Mouse (Mus musculus): Measurements from ENCODE around the gene Ncln. TPM values are rescaled to one million over a fixed set of nuclear protein-coding genes. Genes with fewer than 3 reads are reported as not detected.

Gene Ncln
- polyA plus RNA-seq, 1 experiment from 2014 or later = 80.9 TPM

DNA sequence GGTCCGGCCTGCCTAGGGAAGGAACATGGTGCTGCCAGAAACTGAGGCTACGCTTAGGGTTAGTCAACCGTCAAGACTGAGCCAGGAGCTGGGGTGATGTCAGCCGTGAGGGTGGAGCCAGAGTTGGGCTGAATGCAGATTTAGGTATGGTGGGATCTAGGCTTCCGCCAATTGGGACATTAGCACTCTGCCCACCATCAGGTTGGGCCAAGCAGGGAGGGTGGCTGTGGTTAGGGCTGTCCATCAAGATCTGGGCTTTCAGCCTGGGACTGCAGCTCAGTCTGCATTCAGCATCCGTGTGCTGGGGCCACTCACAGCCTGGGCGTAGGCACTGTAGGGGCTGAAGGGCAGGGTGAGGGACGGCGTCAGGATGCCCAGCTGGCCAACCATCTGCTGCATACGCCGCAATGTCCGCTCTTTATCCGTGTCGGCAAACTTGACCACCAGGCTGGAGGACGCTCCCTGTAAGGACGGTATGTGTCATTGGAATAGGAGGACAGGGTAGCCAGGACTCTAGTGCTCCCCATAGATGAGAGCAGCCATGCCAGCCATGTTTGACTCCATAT is 28.4 kb downstream of the Ncln start:
- no peak overlapping the region for H3K27ac ChIP-seq (ENCODE audit: low read length)
- 83% methylated on average over 16 of the region's 16 CpGs for WGBS
- H3K27me3 ChIP-seq (replicated peaks; ENCODE audit: control insufficient read depth, insufficient read depth, low read length) = peaks cover 11% of the 10 kb centered on the region
- H3K36me3 ChIP-seq (ENCODE audit: control insufficient read depth, insufficient read depth) = peaks cover 3% of the 10 kb centered on the region; the same call in 1 of the 2 replicates
- H3K4me1 ChIP-seq (replicated peaks; ENCODE audit: control insufficient read depth, insufficient read depth, low read length) = peaks cover 30% of the 10 kb centered on the region
- no peaks in the 10 kb centered on the region for H3K9me3 ChIP-seq (ENCODE audit: control insufficient read depth, low read length)
- ATAC-seq = no peak
- H3K9ac ChIP-seq (replicated peaks; ENCODE audit: low read depth, low read length) = no peak overlapping the region
- H3K4me3 ChIP-seq (replicated peaks; ENCODE audit: low read length) = no peak overlapping the region
- no peak overlapping the region for H3K4me2 ChIP-seq (ENCODE audit: low read length)

DNA sequence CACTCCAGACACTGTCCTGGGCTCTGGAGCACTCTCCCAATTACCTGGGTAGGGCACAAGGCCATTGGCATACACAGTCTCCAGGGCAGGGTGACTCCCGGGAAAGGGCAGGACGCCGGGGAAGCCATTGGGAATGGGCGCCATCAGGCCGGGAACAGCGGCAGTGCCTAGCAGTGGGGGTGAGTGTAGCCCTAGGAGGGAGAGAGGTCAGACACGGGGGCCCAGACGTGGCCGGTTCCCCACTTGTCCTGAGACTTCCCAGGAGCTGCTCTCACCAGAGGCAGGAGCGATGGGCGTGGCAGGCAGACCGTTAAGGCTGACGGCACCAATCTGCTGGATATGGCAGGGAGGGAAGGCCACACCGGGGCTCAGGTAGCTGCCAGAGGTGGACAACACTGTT is 29.3 kb downstream of the Ncln start:
- Histone ChIP-seq H3K4me3 (replicated peaks; ENCODE audit: low read length) (no peak overlapping the region), H3K27ac (ENCODE audit: low read length) (no peak overlapping the region), H3K4me2 (ENCODE audit: low read length) (no peak overlapping the region), H3K9me3 (ENCODE audit: control insufficient read depth, low read length) (no peaks in the 10 kb centered on the region), H3K9ac (replicated peaks; ENCODE audit: low read depth, low read length) (no peak overlapping the region), H3K36me3 (ENCODE audit: control insufficient read depth, insufficient read depth) (peaks cover 6% of the 10 kb centered on the region; the same call in 1 of the 2 replicates), H3K27me3 (replicated peaks; ENCODE audit: control insufficient read depth, insufficient read depth, low read length) (peaks cover 20% of the 10 kb centered on the region), H3K4me1 (replicated peaks; ENCODE audit: control insufficient read depth, insufficient read depth, low read length) (peaks cover 23% of the 10 kb centered on the region)
- WGBS = 78% methylated on average over 14 of the region's 14 CpGs
- ATAC-seq = no peak

DNA sequence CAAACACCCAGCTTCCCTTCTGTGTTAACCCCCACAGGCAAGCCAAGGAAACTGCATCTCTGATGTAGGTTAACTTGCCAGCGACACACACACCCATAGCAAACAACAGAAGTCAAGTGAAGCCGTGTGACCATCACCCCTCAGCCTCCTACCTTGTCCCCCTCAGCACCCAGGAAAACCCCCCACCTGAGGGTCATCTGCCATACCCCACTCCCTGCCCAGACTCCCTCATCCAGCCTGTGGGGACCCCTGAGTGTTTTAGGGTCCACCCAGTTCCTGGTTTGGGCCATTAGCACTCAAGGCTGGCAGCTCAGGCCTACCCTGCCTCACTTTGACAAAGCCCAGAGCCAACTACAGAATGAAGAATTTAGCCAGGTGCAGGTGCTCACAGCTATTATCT is 30.1 kb downstream of the Ncln start:
- no peak for ATAC-seq
- Histone ChIP-seq H3K9ac (replicated peaks; ENCODE audit: low read depth, low read length) (no peak overlapping the region), H3K27ac (ENCODE audit: low read length) (no peak overlapping the region), H3K4me1 (replicated peaks; ENCODE audit: control insufficient read depth, insufficient read depth, low read length) (peaks cover 15% of the 10 kb centered on the region), H3K36me3 (ENCODE audit: control insufficient read depth, insufficient read depth) (peaks cover 6% of the 10 kb centered on the region; the same call in 1 of the 2 replicates), H3K4me3 (replicated peaks; ENCODE audit: low read length) (no peak overlapping the region), H3K4me2 (ENCODE audit: low read length) (no peak overlapping the region), H3K27me3 (replicated peaks; ENCODE audit: control insufficient read depth, insufficient read depth, low read length) (peaks cover 27% of the 10 kb centered on the region), H3K9me3 (ENCODE audit: control insufficient read depth, low read length) (no peaks in the 10 kb centered on the region)
- WGBS = 87% methylated on average over 2 of the region's 2 CpGs

- H3K9me3 ChIP-seq (ENCODE audit: control insufficient read depth, low read length) = no peaks in the 10 kb centered on the region
- peaks cover 6% of the 10 kb centered on the region; the same call in 1 of the 2 replicates for H3K36me3 ChIP-seq (ENCODE audit: control insufficient read depth, insufficient read depth)
- ATAC-seq = no peak
- peaks cover 30% of the 10 kb centered on the region for H3K27me3 ChIP-seq (replicated peaks; ENCODE audit: control insufficient read depth, insufficient read depth, low read length)
- H3K9ac ChIP-seq (replicated peaks; ENCODE audit: low read depth, low read length) = no peak overlapping the region
- no peak overlapping the region for H3K4me2 ChIP-seq (ENCODE audit: low read length)
- WGBS = 6% methylated on average over 5 of the region's 5 CpGs
- H3K27ac ChIP-seq (ENCODE audit: low read length) = no peak overlapping the region
- H3K4me1 ChIP-seq (replicated peaks; ENCODE audit: control insufficient read depth, insufficient read depth, low read length) = peaks cover 9% of the 10 kb centered on the region
- no peak overlapping the region for H3K4me3 ChIP-seq (replicated peaks; ENCODE audit: low read length)
Observed at GRCm38 (mm10) chr10:81465265-81465645, 30.9 kb downstream of the Ncln start.

DNA sequence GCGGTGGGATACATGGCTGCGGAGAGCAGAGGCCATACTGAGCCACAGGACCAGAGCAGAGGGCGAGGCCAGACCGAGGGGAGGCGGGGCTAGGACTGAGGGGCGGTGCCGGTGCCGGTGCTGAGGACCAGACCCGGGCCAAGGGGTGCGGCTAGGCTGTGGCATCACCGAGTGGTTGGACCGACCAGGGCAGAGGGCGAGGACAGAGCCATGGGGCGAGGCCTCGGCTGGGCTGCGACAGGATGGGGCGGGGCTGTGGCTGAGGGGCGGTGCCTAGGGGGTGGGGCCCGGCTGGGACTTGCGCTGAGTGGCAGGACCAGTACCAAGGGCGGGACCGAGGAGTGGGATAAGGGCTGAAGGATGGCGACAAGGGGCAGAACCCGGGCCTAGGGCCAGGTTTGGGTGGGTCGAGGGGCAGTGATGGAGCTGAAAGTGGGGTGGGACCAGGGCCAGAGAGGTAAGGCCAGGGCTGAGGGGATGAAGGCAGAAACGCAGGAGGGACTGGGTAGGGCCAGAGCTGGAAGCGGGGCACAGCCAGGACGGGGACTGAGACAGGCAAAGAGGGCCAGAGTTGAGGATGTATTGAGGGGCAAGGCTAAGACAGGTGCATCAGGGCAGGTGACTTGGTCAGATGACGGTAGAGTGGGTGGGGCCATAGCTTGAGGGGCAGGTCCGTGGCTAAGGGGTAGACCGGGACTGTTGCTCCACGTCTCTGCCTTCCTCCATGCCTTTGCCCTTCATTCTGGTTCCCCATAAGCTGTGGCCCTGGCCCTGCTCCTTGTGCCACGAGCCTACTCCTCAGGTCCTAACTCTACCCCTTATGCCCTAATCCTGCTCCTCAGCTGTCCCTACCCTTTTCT is 31.6 kb downstream of the Ncln start:
- peaks cover 6% of the 10 kb centered on the region; the same call in 1 of the 2 replicates for H3K36me3 ChIP-seq (ENCODE audit: control insufficient read depth, insufficient read depth)

GRCm38 (mm10) chr10:81463531-81463930 is 32.7 kb downstream of the Ncln start:
- Histone ChIP-seq H3K36me3 (ENCODE audit: control insufficient read depth, insufficient read depth) (peaks cover 6% of the 10 kb centered on the region; the same call in 1 of the 2 replicates), H3K9me3 (ENCODE audit: control insufficient read depth, low read length) (no peaks in the 10 kb centered on the region), H3K4me3 (replicated peaks; ENCODE audit: low read length) (no peak overlapping the region), H3K4me2 (ENCODE audit: low read length) (no peak overlapping the region), H3K27ac (ENCODE audit: low read length) (no peak overlapping the region), H3K9ac (replicated peaks; ENCODE audit: low read depth, low read length) (no peak overlapping the region), H3K4me1 (replicated peaks; ENCODE audit: control insufficient read depth, insufficient read depth, low read length) (peaks cover 9% of the 10 kb centered on the region), H3K27me3 (replicated peaks; ENCODE audit: control insufficient read depth, insufficient read depth, low read length) (peaks cover 30% of the 10 kb centered on the region)
- ATAC-seq = no peak
- 75% methylated on average over 4 of the region's 4 CpGs for WGBS

More for the DNA sequence above, 31.6 kb downstream of the Ncln start:
- ATAC-seq = peak; percentile 74
- Histone ChIP-seq H3K27ac (ENCODE audit: low read length) (no peak overlapping the region), H3K4me3 (replicated peaks; ENCODE audit: low read length) (peak overlapping the region; percentile 32), H3K4me2 (ENCODE audit: low read length) (peak overlapping the region; percentile 37), H3K9ac (replicated peaks; ENCODE audit: low read depth, low read length) (0 out of 2 replicates have a peak overlapping the region, but pooled peaks have one; percentile 10), H3K4me1 (replicated peaks; ENCODE audit: control insufficient read depth, insufficient read depth, low read length) (peaks cover 9% of the 10 kb centered on the region), H3K27me3 (replicated peaks; ENCODE audit: control insufficient read depth, insufficient read depth, low read length) (peaks cover 30% of the 10 kb centered on the region), H3K9me3 (ENCODE audit: control insufficient read depth, low read length) (no peaks in the 10 kb centered on the region)
- WGBS = 4% methylated on average over 32 of the region's 33 CpGs

GRCm38 (mm10) chr10:81462917-81463316 is 33.3 kb downstream of the Ncln start:
- Histone ChIP-seq H3K27me3 (replicated peaks; ENCODE audit: control insufficient read depth, insufficient read depth, low read length) (peaks cover 30% of the 10 kb centered on the region), H3K36me3 (ENCODE audit: control insufficient read depth, insufficient read depth) (peaks cover 6% of the 10 kb centered on the region; the same call in 1 of the 2 replicates)
- ATAC-seq = no peak

DNA sequence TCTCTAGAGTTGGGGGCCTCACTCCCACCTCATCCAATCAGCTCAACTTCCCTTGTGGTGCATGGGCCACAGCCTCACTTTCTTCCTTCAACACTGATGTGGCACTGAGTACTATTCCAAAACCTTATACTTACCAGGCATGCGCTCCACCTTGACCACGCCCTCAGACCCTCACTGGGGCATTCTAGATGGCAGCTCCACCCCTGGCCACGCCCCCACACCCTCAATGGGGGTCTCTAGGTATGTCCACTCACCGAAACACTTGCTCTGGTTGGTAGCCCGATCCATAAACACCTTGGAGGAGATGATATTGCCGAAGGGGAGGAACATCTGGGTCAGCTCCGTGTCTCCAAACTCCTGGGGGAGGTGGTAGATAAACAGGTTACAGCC is 33.8 kb downstream of the Ncln start:
- Histone ChIP-seq H3K27me3 (replicated peaks; ENCODE audit: control insufficient read depth, insufficient read depth, low read length) (peaks cover 33% of the 10 kb centered on the region), H3K4me2 (ENCODE audit: low read length) (no peak overlapping the region), H3K36me3 (ENCODE audit: control insufficient read depth, insufficient read depth) (peaks cover 6% of the 10 kb centered on the region; the same call in 1 of the 2 replicates), H3K9ac (replicated peaks; ENCODE audit: low read depth, low read length) (no peak overlapping the region), H3K4me1 (replicated peaks; ENCODE audit: control insufficient read depth, insufficient read depth, low read length) (peaks cover 9% of the 10 kb centered on the region), H3K4me3 (replicated peaks; ENCODE audit: low read length) (no peak overlapping the region), H3K9me3 (ENCODE audit: control insufficient read depth, low read length) (no peaks in the 10 kb centered on the region), H3K27ac (ENCODE audit: low read length) (no peak overlapping the region)
- 36% methylated on average over 7 of the region's 7 CpGs for WGBS
- ATAC-seq = no peak

More at GRCm38 (mm10) chr10:81462917-81463316, 33.3 kb downstream of the Ncln start:
- WGBS = 77% methylated on average over 7 of the region's 7 CpGs
- Histone ChIP-seq H3K4me1 (replicated peaks; ENCODE audit: control insufficient read depth, insufficient read depth, low read length) (peaks cover 9% of the 10 kb centered on the region), H3K9me3 (ENCODE audit: control insufficient read depth, low read length) (no peaks in the 10 kb centered on the region), H3K27ac (ENCODE audit: low read length) (no peak overlapping the region), H3K4me3 (replicated peaks; ENCODE audit: low read length) (no peak overlapping the region), H3K4me2 (ENCODE audit: low read length) (no peak overlapping the region), H3K9ac (replicated peaks; ENCODE audit: low read depth, low read length) (no peak overlapping the region)

GRCm38 (mm10) chr10:81461673-81462414 is 34.3 kb downstream of the Ncln start:
- no peaks in the 10 kb centered on the region for H3K9me3 ChIP-seq (ENCODE audit: control insufficient read depth, low read length)
- H3K36me3 ChIP-seq (ENCODE audit: control insufficient read depth, insufficient read depth) = peaks cover 6% of the 10 kb centered on the region; the same call in 1 of the 2 replicates
- H3K27me3 ChIP-seq (replicated peaks; ENCODE audit: control insufficient read depth, insufficient read depth, low read length) = peaks cover 33% of the 10 kb centered on the region
- no peak overlapping the region for H3K4me3 ChIP-seq (replicated peaks; ENCODE audit: low read length)
- no peak for ATAC-seq
- 9% methylated on average over 16 of the region's 16 CpGs for WGBS
- no peak overlapping the region for H3K9ac ChIP-seq (replicated peaks; ENCODE audit: low read depth, low read length)
- H3K27ac ChIP-seq (ENCODE audit: low read length) = no peak overlapping the region
- no peak overlapping the region for H3K4me2 ChIP-seq (ENCODE audit: low read length)
- peaks cover 9% of the 10 kb centered on the region for H3K4me1 ChIP-seq (replicated peaks; ENCODE audit: control insufficient read depth, insufficient read depth, low read length)
